Mouse (Mus musculus): ENCODE data around the gene Fgf9. TPM values are rescaled to one million over a fixed set of nuclear protein-coding genes. Genes with fewer than 3 reads are reported as not detected.

Fgf9 gene
- total and polyA plus RNA-seq, 2 experiments = 0.07 to 0.09 TPM

DNA sequence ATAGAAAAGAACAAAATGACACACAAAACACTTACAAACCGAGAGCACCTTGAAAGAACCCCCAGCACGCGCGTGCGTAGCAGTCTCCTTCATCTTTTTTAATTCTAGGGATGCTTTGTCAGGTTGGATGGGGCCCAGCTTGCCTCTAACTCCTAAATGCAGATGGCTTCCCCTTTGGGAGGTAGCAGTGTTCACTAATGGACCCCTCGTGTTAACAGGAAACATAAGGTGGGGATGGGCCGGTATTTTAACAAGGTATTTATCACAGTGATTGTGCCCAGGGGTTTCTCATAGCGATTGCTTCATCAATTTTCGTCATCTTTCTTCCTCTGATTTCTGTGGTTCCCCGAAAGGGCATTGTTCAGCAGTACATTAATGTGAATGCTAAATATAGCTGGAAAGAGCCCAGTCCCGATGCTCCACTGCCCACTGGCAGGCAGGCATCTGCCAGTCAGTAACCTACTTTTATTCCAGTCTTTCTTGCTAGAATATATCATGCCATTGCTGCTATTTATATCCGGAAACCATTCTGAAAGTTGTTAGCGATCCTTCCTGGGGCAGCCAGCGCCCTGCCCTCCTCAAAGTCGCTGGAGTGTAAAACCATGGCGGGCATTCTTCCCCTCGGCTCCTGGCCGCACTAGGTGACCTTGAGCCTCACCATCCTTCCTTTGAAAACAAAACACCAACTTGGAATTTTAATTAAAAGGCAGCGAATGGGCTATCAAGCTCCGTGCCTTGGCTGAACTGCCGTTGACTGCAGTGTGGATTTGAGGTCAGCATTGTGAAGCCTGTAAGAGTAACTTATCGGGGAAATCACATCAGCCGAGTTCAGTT lies 79.5 kb downstream of the Fgf9 start:
- no peak for DNase-seq (ENCODE audit: extremely low read depth, low read depth, low spot score)
- WGBS = 82% methylated on average over 23 of the region's 23 CpGs
- no peak overlapping the region for H3K27ac ChIP-seq (replicated peaks; ENCODE audit: insufficient read depth, low read depth, low read length)

DNA sequence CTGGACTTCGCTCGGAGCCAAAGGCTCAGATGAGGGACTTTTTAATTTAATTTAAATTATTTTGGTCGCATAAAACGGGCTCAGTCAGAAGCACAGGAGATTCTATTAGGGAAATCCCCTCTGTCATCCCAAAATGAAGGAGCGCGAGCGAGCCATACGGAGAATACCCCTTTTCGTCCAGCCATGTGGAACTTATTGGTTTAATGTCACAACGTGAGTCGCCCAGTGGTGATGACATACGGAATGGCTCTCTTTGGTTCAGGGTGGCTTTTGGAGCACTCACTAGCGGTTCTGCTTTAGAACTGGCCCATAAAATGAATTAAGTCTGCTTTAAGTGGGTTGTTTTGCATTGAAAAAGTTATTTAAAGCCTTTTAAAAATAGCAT lies 80.1 kb downstream of the Fgf9 start:
- Histone ChIP-seq H3K4me3 (ENCODE audit: insufficient read depth, low read depth, low read length) (no peak overlapping the region), H3K4me1 (ENCODE audit: control insufficient read depth, insufficient read depth, low read length) (peaks cover 2% of the 10 kb centered on the region; the same call in 1 of the 2 replicates), H3K9ac (ENCODE audit: low read depth, low read length) (no peak overlapping the region), H3K79me2 (ENCODE audit: control insufficient read depth, insufficient read depth, low read length) (no peaks in the 10 kb centered on the region), H3K27me3 (ENCODE audit: control insufficient read depth, insufficient read depth, low read length) (peaks cover 2% of the 10 kb centered on the region; the same call in 1 of the 2 replicates), H3K27ac (replicated peaks; ENCODE audit: insufficient read depth, low read depth, low read length) (no peak overlapping the region), H3K36me3 (ENCODE audit: control insufficient read depth, insufficient read depth, low read length) (no peaks in the 10 kb centered on the region)
- DNase-seq (ENCODE audit: extremely low read depth, low read depth, low spot score) = no peak
- TF ChIP-seq POLR2A (IDR thresholded peaks at IDR 0.05; ENCODE audit: extremely low read depth, insufficient read depth, low read length) = no peak
- no peak for TF ChIP-seq CTCF (IDR thresholded peaks at IDR 0.05; ENCODE audit: low read depth, low read length)
- WGBS = 94% methylated on average over 13 of the region's 13 CpGs

More for the DNA sequence above, 79.5 kb downstream of the Fgf9 start:
- Histone ChIP-seq H3K4me3 (ENCODE audit: insufficient read depth, low read depth, low read length) (no peak overlapping the region), H3K27me3 (ENCODE audit: control insufficient read depth, insufficient read depth, low read length) (peaks cover 2% of the 10 kb centered on the region; the same call in 1 of the 2 replicates), H3K9ac (ENCODE audit: low read depth, low read length) (no peak overlapping the region), H3K36me3 (ENCODE audit: control insufficient read depth, insufficient read depth, low read length) (no peaks in the 10 kb centered on the region), H3K79me2 (ENCODE audit: control insufficient read depth, insufficient read depth, low read length) (no peaks in the 10 kb centered on the region), H3K4me1 (ENCODE audit: control insufficient read depth, insufficient read depth, low read length) (peaks cover 2% of the 10 kb centered on the region; the same call in 1 of the 2 replicates)
- TF ChIP-seq CTCF (IDR thresholded peaks at IDR 0.05; ENCODE audit: low read depth, low read length) (no peak), POLR2A (IDR thresholded peaks at IDR 0.05; ENCODE audit: extremely low read depth, insufficient read depth, low read length) (no peak)

DNA sequence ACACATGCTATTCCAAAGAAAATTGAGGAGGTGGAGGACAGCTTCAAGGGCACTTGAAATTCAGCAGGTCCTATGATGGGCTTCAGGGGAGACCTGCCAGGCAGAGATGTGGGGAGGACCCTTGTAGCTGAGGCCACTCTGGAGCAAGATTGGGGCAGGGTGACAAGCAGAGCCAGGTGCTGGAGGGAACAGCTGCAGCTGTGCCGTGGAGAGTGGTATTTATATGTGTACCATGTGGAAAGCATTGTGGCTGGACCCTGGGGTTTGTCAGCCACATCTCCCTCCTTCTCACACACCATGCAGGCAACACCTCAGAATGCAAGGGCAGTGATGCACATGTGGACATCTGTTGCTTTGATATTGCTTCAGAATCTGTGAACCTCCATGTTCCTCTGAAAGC lies 81.8 kb downstream of the Fgf9 start:
- 81% methylated on average over 1 of the region's 1 CpGs for WGBS

DNA sequence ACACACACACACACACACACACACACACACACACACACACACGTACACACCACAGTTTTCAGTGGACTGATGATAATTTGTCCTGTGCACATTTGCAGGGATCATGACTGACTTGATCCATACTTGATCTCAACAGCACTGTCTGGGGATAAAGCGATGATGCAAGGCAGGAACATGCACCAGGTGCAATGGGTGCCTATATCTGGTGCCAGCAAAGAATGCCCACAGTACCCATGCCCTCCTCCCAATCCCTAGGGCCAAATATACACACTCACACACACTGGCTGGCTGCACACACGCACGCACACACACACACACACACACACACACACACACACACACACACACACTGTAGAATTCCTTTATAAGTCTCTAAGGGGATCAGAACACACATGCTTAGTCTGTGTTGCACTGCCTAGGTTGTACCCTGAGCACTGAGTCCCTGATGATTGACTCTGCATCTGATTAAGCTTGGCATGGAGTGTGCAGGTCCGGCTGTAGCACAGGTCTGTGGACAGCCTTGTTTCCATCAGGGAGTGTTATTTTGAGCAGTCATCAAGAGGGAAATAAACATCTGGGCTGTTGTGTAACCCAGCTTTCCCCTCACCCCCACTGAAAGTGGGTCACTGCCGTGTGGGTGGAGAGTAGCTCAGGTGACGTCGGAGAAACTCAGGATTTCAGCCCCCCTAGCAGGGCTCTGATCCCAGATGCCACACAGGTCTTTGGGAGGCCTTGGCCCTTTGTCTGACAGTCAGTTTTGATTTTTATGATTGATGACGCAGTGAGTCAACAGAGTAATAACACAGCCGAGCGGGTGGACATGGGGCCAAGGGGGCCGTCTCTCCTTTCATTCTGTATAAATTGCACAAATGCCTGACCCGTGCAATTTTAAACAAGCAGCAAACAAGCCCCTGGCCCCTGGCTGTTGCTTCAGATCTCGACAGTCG lies 83.4 kb downstream of the Fgf9 start:
- Histone ChIP-seq H3K79me2 (ENCODE audit: control insufficient read depth, insufficient read depth, low read length) (no peaks in the 10 kb centered on the region), H3K4me1 (ENCODE audit: control insufficient read depth, insufficient read depth, low read length) (peaks cover 2% of the 10 kb centered on the region; the same call in 1 of the 2 replicates), H3K27me3 (ENCODE audit: control insufficient read depth, insufficient read depth, low read length) (peaks cover 2% of the 10 kb centered on the region; the same call in 1 of the 2 replicates), H3K4me3 (ENCODE audit: insufficient read depth, low read depth, low read length) (no peak overlapping the region; the same call in 1 of the 2 replicates), H3K9ac (ENCODE audit: low read depth, low read length) (no peak overlapping the region), H3K36me3 (ENCODE audit: control insufficient read depth, insufficient read depth, low read length) (no peaks in the 10 kb centered on the region), H3K27ac (replicated peaks; ENCODE audit: insufficient read depth, low read depth, low read length) (no peak overlapping the region)
- 33% methylated on average over 15 of the region's 15 CpGs for WGBS
- TF ChIP-seq POLR2A (IDR thresholded peaks at IDR 0.05; ENCODE audit: extremely low read depth, insufficient read depth, low read length) (no peak), CTCF (IDR thresholded peaks at IDR 0.05; ENCODE audit: low read depth, low read length) (no peak)
- peak; percentile 36 for DNase-seq (ENCODE audit: extremely low read depth, low read depth, low spot score)

More for the DNA sequence above, 81.8 kb downstream of the Fgf9 start:
- Histone ChIP-seq H3K4me1 (ENCODE audit: control insufficient read depth, insufficient read depth, low read length) (peaks cover 2% of the 10 kb centered on the region; the same call in 1 of the 2 replicates), H3K79me2 (ENCODE audit: control insufficient read depth, insufficient read depth, low read length) (no peaks in the 10 kb centered on the region), H3K27ac (replicated peaks; ENCODE audit: insufficient read depth, low read depth, low read length) (no peak overlapping the region), H3K36me3 (ENCODE audit: control insufficient read depth, insufficient read depth, low read length) (no peaks in the 10 kb centered on the region), H3K9ac (ENCODE audit: low read depth, low read length) (no peak overlapping the region), H3K27me3 (ENCODE audit: control insufficient read depth, insufficient read depth, low read length) (peaks cover 2% of the 10 kb centered on the region; the same call in 1 of the 2 replicates), H3K4me3 (ENCODE audit: insufficient read depth, low read depth, low read length) (no peak overlapping the region)
- TF ChIP-seq POLR2A (IDR thresholded peaks at IDR 0.05; ENCODE audit: extremely low read depth, insufficient read depth, low read length) = no peak
- no peak for TF ChIP-seq CTCF (IDR thresholded peaks at IDR 0.05; ENCODE audit: low read depth, low read length)
- no peak for DNase-seq (ENCODE audit: extremely low read depth, low read depth, low spot score)

DNA sequence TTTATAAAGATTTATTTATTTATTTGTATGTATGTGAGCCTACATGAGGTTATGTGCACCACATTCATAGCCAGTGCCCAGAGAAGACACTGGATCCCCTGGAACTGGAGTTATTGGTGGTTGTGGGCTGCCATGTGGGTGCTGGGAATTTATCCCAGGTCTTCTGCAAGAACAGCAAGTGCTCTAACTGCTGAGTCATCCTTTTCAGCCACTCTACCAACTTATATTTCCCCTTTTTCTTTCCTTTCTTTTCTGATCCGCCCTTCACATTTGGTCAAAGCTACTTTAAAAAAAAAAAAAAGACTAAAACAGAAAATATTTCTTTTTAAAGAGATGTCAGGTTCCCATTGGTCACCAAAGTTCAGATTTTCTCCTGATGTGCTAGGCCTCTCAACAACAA lies 90.3 kb downstream of the Fgf9 start:
- Histone ChIP-seq H3K36me3 (ENCODE audit: control insufficient read depth, insufficient read depth, low read length) (no peaks in the 10 kb centered on the region), H3K9ac (ENCODE audit: low read depth, low read length) (no peak overlapping the region), H3K27me3 (ENCODE audit: control insufficient read depth, insufficient read depth, low read length) (no peaks in the 10 kb centered on the region; the same call in 1 of the 2 replicates), H3K79me2 (ENCODE audit: control insufficient read depth, insufficient read depth, low read length) (no peaks in the 10 kb centered on the region), H3K27ac (replicated peaks; ENCODE audit: insufficient read depth, low read depth, low read length) (no peak overlapping the region), H3K4me3 (ENCODE audit: insufficient read depth, low read depth, low read length) (no peak overlapping the region), H3K4me1 (ENCODE audit: control insufficient read depth, insufficient read depth, low read length) (no peaks in the 10 kb centered on the region)
- DNase-seq (ENCODE audit: extremely low read depth, low read depth, low spot score) = no peak
- no peak for TF ChIP-seq POLR2A (IDR thresholded peaks at IDR 0.05; ENCODE audit: extremely low read depth, insufficient read depth, low read length)
- TF ChIP-seq CTCF (IDR thresholded peaks at IDR 0.05; ENCODE audit: low read depth, low read length) = no peak
- 73% methylated on average over 1 of the region's 1 CpGs for WGBS

Other genes with a start within 250 kb of the Fgf9 start
- 0.13 and 0.18 TPM in 2 replicates for gene Ska3, start 244.4 kb upstream of the Fgf9 start, total RNA-seq (2014; rRNA removed)
- gene Ska3, start 244.4 kb upstream of the Fgf9 start, polyA plus RNA-seq (2012; rRNA removed) = not detected in 2 replicates
- gene Mrpl57, start 244.3 kb upstream of the Fgf9 start, total RNA-seq (2014; rRNA removed) = 21.4 and 44.6 TPM in 2 replicates
- gene Mrpl57, start 244.3 kb upstream of the Fgf9 start, polyA plus RNA-seq (2012; rRNA removed) = 41.4 and 47.5 TPM in 2 replicates
- 9.1 and 9.5 TPM in 2 replicates for gene Zdhhc20, start 180.3 kb upstream of the Fgf9 start, total RNA-seq (2014; rRNA removed)
- 1.5 and 2.3 TPM in 2 replicates for gene Zdhhc20, start 180.3 kb upstream of the Fgf9 start, polyA plus RNA-seq (2012; rRNA removed)
- gene Micu2, start 71.3 kb upstream of the Fgf9 start, total RNA-seq (2014; rRNA removed) = 35.9 and 43.6 TPM in 2 replicates
- 10.2 and 11.0 TPM in 2 replicates for gene Micu2, start 71.3 kb upstream of the Fgf9 start, polyA plus RNA-seq (2012; rRNA removed)

Data from liver, adult 2 months (tissue).